Mouse (Mus musculus) spleen, postnatal 10 days (tissue): Measurements from ENCODE around the gene Gm26657.
A peak's percentile ranks its signal among the peaks of the same experiment; 100 is the strongest.

Experiments
- DNase-seq, 2 experiments: peaks; one replicate each; pipeline ENCODE4 v3.0.0; 2021 to 2022; ENCODE audit warnings: low spot score in 2 of 2

Gm26657 gene

DNA sequence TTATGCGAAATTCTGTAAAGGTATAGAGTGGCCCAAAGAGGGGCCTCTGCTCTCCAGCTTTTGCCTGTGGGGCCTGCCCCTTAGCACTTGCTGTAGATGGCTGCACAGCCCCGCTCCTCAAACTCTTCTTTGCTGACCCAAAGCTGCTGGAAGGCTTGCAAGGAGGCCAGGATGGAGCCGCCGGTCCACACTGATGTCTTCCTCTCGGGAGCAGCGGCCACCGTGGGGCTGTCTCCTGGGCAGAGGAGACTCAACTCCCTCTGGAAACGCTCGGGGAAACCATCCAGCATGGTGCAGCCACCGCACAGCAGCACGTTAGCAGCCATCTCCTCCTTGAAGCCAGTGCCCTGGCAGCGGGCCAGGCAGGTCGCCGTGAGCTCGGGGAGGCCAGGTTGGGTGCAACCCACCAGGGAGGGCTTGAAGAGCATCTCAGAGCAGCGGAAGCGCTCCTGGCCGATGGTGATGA, at the start of gene Gm26657:
Gene Gm26657, plus strand, starts transcription at position 51 of the 466 bp plus-strand sequence.
- no peak for DNase-seq

- DNase-seq = no peak
Measured at GRCm38 (mm10) chr4:56696401-56696800, 43.5 kb upstream of the Gm26657 start.

DNA sequence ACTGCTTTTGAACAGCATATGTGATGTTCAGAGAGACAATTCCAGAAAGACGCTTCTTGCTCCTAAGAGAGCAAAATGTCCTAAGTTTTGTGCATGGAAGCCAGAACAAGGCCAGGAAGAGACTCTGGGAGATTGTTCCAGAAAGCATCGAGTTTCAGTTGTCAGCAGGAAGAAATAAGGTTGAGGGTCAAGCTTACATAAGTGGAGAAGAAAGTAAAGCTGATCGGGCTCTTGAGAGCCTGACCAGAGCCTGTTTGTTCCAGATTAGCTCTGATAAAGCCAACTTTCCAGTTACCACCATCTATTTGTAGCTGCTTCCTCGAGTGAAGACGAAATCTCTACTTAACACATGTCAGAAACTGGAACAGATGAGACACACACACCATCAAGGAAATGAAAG, 41.2 kb upstream of the Gm26657 start:
- no peak for DNase-seq

GRCm38 (mm10) chr4:56702234-56702633, 37.6 kb upstream of the Gm26657 start:
- DNase-seq = no peak

- DNase-seq = no peak
Measured at GRCm38 (mm10) chr4:56713155-56713554, 26.7 kb upstream of the Gm26657 start.

- DNase-seq = no peak
Measured at GRCm38 (mm10) chr4:56716801-56717200, 23.1 kb upstream of the Gm26657 start.

DNA sequence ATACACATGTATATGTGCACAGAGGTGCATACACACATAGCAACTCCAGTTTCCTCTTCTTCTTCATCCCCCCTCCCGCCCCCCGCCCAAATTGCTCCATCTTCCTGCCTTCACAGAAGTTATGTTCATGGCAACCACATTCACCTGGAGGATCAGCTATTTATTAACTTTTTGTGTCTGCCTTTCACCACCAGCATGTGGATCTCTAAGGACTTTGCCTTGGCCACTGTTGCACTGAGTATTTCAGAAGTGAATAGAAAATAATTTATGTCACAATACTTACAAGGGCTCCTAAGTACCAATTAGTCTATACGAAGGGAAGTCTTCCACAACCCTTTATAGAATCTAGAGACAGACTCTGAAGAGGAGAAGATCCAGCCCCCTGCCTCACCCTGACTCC, 21.9 kb upstream of the Gm26657 start:
- no peak for DNase-seq

DNA sequence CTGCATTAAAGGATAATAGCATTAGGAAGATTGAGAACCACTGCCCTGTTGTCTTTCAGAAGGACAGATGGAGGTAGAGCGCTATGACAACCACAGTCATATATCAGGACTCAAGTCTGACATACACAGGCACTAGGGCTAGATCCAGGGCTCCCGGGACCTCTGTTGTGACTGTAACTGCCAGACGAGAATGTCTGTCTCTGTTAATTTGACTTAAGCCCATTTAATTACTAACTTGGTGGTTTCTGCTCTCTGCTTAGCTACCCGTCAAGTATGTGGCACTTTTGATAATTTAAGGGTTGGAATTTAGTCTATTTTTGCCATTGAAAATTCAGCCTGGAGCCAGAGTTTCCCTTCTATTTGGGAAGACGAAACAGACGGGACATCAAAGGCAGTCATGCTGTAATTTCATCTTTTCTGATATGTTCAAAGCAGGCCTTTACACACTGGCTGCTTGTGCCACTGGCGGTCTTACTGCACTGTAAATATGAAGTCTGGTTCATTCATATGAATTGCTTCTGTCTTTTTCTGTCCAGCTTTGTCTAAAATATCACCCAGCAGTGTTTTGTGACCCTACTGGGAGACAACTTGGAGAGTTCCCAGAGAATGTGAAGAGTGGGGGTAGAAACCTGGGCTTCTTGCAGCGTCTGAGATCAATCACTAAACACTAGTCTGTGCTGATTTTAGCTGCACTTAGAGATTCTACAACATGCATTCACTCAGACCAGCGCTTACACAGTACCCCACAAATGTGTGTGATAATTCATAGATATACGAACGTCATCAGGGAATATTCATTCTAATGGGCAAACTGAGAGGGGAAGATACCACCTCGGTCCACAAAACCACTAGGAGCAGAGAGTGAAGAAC, 21.1 kb upstream of the Gm26657 start:
- DNase-seq = no peak

DNA sequence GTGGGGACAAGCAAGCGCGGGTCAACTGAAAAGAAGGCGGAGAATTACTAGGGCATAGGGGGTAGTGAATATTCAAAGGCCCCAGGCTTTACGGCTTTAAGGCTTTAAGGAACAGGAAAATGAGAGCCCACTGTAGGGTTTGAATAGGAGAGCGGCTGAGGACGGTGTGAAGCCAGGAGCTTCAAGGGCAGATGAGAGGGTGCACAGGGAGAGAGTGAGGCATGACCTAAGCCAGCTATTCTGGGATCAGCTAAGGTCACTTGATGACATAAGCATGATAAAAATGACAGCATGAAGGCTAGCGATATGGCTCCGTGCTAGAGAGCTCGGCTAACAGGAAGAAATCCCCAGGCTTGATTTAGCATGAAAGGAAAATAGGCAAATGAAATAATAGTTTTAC, 20.4 kb upstream of the Gm26657 start:
- DNase-seq = no peak

DNA sequence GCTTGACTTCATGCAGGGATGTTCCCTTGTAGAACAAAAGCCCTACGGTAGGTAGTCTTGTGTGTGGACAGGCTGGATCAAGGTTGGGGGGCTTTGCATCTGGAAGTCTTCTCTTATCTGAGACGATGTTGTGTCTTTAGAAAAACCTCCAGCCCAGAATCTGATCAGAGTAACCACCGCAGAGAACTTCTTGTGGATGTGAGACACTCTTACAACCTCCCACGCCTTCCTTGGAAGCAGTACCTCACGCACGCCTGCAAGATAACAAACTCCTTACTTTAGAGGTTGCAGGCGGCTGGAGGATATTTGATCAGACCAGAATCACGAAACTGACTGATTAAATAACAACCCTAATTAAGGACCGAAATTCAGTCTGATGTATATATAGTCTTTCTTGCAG, 19.5 kb upstream of the Gm26657 start:
- no peak for DNase-seq

DNA sequence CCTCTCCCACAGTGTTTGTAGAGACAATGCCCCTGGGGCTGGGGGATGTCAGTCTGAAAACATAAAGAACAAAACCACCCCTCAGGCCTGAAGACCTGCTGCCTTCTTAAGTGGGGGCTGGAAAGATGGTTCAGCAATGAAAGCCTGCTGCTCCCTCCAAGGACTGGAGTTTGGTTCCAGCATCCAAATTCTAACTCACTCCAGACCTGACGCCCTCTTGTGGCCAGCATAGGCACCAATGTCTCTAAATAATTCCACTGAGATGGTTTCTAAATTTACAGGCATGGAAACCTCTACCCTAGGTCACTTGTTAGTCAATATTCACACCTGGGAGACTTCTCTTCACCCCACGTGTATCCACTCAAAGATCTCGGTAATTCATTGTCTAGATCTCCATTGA, 18.4 kb upstream of the Gm26657 start:
- DNase-seq = peak in 1 of 2 experiments; percentile 35

DNA sequence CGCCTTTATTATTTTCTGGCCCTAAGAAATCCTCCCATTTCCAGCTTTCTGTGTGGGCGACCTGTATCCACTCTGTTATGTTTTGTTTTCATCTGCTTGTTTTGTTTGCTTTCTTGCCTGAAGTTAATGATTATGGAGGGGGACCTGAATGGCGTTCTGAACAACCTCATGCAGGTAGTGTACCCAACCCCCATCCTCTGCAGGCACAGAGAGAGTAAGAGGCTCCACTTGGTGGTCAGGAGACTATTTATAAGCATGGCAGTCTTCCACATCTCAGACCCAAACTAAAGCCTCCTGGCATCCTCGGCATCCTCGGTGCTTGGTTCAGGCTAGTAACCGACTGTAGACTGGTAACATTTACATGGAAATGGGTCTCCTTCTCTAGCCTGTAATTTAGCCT, 17.5 kb upstream of the Gm26657 start:
- no peak for DNase-seq

- no peak for DNase-seq
Measured at GRCm38 (mm10) chr4:56723237-56723636, 16.6 kb upstream of the Gm26657 start.

- peak in 1 of 2 experiments; percentile 40 for DNase-seq
Measured at GRCm38 (mm10) chr4:56725839-56726238, 14.0 kb upstream of the Gm26657 start.

DNA sequence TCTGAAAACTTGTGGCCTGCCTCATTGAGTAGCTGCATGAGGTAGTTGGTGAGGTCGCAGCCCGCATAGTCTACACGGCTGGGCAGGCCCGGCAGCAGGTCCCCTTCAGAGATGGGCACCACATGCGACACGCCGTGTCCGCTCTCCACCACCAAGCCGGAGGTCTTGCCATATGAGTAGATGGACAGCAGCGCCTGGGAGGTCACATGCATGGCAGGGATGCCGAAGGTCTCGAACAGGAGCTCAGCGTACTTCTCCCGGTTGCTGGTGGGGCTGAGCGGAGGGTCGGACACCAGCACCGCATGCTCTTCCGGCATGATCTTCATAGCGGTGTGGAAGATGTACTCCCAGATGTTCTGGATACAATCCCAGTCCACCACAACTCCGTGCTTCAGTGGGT, 741 bp downstream of the Gm26657 start:
- DNase-seq = no peak

- no peak for DNase-seq
Measured at GRCm38 (mm10) chr4:56741041-56741493, 1.2 kb downstream of the Gm26657 start, which contains the start of gene Actl7b. Gene Actl7b, minus strand, starts transcription at chr4:56741443.

- no peak for DNase-seq
Measured at GRCm38 (mm10) chr4:56742698-56743097, 2.8 kb downstream of the Gm26657 start.

- no peak for DNase-seq
Measured at GRCm38 (mm10) chr4:56743363-56744195, 3.7 kb downstream of the Gm26657 start, which contains the start of gene Actl7a. Gene Actl7a, plus strand, starts transcription at chr4:56743413.

GRCm38 (mm10) chr4:56746345-56746744, 6.5 kb downstream of the Gm26657 start:
- DNase-seq = no peak

- DNase-seq = no peak
Measured at GRCm38 (mm10) chr4:56747456-56747855, 7.6 kb downstream of the Gm26657 start.

DNA sequence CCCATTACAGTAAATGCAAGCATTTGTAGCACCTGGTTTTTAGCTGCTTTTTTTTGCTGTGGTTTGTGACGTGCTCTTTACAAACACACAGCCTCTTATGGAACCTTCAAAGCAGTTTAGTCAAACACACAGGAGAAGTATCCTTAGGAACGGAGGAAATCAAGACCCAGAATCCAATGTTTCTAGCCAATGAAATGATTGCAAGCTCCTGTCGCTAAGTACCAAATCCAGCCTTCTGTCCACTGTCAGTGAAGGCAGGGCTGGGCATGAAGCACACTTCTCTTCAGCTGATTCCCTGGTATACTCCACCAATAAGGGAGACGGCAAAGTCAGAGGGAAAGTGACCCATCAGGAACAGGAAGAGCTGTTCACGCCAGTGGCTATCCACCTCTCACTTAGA, 16.2 kb downstream of the Gm26657 start:
- DNase-seq = no peak

DNA sequence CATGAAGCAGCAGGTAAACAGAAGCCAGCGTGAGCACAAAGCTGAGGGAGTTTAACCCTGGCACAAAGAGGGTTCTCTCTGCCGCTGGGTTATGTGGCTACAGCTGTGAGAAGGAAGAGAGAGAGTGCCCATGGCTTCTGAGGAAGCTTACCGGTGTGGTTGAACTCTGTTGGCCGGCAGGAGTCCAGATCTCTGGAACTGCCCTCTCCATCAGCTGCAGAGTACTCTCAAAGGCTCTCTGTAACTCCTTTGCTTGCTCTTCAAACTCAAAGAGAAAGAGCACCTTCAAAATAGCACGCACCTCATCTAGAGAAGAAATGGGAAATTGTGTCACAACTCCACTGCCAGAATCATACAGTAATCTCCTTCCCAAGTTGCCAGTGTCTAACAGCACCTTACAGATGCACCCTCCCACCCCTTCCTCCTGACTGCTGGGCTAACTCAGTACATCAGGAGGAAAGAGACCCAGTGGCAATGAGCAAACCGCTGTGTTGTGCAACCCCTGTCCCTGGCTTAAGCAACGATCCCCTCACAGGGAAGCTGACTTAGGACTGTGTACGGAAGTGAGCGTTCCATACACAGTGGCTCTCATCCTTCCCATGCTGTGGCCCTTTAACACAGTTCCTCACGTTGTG, 17.2 kb downstream of the Gm26657 start:
- peak in 1 of 2 experiments; percentile 31 for DNase-seq
